Mouse (Mus musculus): ENCODE measurements around the gene Shisa6. TPM values are rescaled to one million over a fixed set of nuclear protein-coding genes. Genes with fewer than 3 reads are reported as not detected.

Gene Shisa6
- polyA plus RNA-seq, 2 experiments, result 0.59 to 1.1 TPM

DNA sequence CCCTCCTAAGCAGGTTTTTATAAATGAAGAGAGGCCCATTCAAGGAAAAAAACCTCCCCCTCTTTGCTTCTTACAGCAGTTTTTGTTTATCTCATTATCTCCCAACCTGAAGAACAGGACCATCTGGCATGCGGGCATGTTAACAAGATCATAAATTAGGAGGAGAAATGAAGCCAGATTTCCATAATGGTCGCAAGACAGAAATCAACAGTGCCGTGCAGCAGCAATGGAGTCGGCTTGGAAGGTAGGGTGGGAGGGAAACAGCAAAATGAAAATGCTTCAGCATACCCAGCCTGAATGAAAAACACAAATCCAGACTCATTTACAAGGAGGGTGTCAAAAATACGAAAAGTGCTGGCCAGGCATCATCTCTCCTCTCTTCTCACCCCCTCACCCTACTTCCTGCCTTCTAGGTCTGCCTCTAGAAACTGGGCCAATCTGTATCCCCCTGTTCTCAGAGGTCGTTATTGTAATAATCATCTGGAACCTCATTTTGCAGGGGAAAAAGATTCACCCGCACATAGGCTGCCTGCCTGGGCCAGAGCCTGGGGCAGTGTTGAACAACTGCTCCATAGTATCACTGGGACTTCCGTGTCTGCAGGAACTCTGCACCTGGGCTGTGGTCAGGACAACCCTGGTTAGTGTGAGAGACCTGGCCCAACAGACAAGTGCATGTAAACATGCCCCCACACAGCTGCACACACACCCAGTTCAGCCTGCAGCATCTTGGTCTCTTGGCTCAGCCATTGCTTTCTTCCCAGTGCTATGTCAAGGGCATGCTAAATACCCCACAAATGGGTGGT, 251.7 kb downstream of the Shisa6 start:
- TF ChIP-seq POLR2A (IDR thresholded peaks at IDR 0.05; ENCODE audit: borderline replicate concordance, extremely low read depth, insufficient read depth, insufficient read length), result no peak
- Histone ChIP-seq H3K4me1 (ENCODE audit: control insufficient read depth, insufficient read depth, low read length) (peaks cover 9% of the 10 kb centered on the region), H3K4me3 (replicated peaks; ENCODE audit: low read length) (no peak overlapping the region), H3K9me3 (ENCODE audit: control insufficient read depth, low read length) (no peaks in the 10 kb centered on the region), H3K27ac (replicated peaks; ENCODE audit: low read depth, low read length) (no peak overlapping the region), H3K4me2 (replicated peaks; ENCODE audit: low read depth, low read length, severe bottlenecking) (no peak overlapping the region), H3K27me3 (ENCODE audit: control insufficient read depth, insufficient read depth, low read length) (no peaks in the 10 kb centered on the region), H3K36me3 (ENCODE audit: control insufficient read depth, insufficient read depth, low read length) (no peaks in the 10 kb centered on the region), H3K9ac (ENCODE audit: low read depth, low read length, severe bottlenecking) (no peak overlapping the region)
- DNase-seq (ENCODE audit: low spot score) (no peak), ATAC-seq (ENCODE audit: low FRiP score, low read depth) (peak; percentile 63)
- 17% methylated on average over 8 of the region's 8 CpGs for WGBS

GRCm38 (mm10) chr11:66267029-66267428, 258.7 kb downstream of the Shisa6 start:
- ATAC-seq (ENCODE audit: low FRiP score, low read depth), result no peak
- 30% methylated on average over 3 of the region's 3 CpGs for WGBS
- Histone ChIP-seq H3K4me2 (replicated peaks; ENCODE audit: low read depth, low read length, severe bottlenecking) (no peak overlapping the region), H3K9ac (ENCODE audit: low read depth, low read length, severe bottlenecking) (no peak overlapping the region), H3K9me3 (ENCODE audit: control insufficient read depth, low read length) (no peaks in the 10 kb centered on the region), H3K4me1 (ENCODE audit: control insufficient read depth, insufficient read depth, low read length) (no peaks in the 10 kb centered on the region), H3K4me3 (replicated peaks; ENCODE audit: low read length) (no peak overlapping the region), H3K27ac (replicated peaks; ENCODE audit: low read depth, low read length) (no peak overlapping the region), H3K27me3 (ENCODE audit: control insufficient read depth, insufficient read depth, low read length) (no peaks in the 10 kb centered on the region), H3K36me3 (ENCODE audit: control insufficient read depth, insufficient read depth, low read length) (no peaks in the 10 kb centered on the region)
- no peak for DNase-seq (ENCODE audit: low spot score)
- no peak for TF ChIP-seq POLR2A (IDR thresholded peaks at IDR 0.05; ENCODE audit: borderline replicate concordance, extremely low read depth, insufficient read depth, insufficient read length)

DNA sequence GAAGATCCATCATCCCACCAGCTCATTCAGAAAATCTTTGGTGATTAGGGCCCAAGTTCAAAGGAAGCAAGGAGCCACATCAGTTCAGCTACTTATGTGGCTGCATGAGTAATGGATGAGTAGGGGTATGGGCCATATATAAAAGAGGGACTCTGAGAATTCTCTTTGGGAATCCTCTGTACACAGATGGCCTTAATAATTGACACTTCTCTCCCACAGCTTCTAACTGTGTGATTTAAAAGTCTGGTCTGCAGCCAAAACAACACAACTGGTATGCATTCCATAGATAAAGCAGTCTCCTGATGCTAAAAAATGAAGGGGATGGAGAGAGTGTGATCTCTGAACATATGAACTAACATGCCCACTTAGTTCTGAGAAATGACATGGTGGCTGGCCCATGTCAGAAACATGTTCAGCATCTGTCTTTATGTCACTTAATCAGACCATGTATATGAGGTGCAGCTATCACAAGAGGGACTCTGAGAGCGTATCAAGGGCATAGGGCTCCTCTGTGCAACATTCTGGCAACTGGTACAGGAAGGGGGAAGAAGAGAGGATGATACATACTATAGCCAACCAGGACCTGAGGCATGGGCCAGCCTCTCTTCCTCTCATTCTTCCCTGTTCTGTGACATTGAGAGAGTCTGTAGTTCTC, 260.3 kb downstream of the Shisa6 start:
- no peaks in the 10 kb centered on the region for H3K4me1 ChIP-seq (ENCODE audit: control insufficient read depth, insufficient read depth, low read length)
- no peak overlapping the region for H3K4me2 ChIP-seq (replicated peaks; ENCODE audit: low read depth, low read length, severe bottlenecking)
- H3K9me3 ChIP-seq (ENCODE audit: control insufficient read depth, low read length), result no peaks in the 10 kb centered on the region
- no peak overlapping the region for H3K27ac ChIP-seq (replicated peaks; ENCODE audit: low read depth, low read length)
- ATAC-seq (ENCODE audit: low FRiP score, low read depth) (no peak), DNase-seq (ENCODE audit: low spot score) (no peak)
- H3K9ac ChIP-seq (ENCODE audit: low read depth, low read length, severe bottlenecking), result no peak overlapping the region
- WGBS, result 71% methylated on average over 1 of the region's 1 CpGs
- no peak for TF ChIP-seq POLR2A (IDR thresholded peaks at IDR 0.05; ENCODE audit: borderline replicate concordance, extremely low read depth, insufficient read depth, insufficient read length)
- H3K27me3 ChIP-seq (ENCODE audit: control insufficient read depth, insufficient read depth, low read length), result no peaks in the 10 kb centered on the region
- H3K36me3 ChIP-seq (ENCODE audit: control insufficient read depth, insufficient read depth, low read length), result no peaks in the 10 kb centered on the region
- H3K4me3 ChIP-seq (replicated peaks; ENCODE audit: low read length), result no peak overlapping the region

DNA sequence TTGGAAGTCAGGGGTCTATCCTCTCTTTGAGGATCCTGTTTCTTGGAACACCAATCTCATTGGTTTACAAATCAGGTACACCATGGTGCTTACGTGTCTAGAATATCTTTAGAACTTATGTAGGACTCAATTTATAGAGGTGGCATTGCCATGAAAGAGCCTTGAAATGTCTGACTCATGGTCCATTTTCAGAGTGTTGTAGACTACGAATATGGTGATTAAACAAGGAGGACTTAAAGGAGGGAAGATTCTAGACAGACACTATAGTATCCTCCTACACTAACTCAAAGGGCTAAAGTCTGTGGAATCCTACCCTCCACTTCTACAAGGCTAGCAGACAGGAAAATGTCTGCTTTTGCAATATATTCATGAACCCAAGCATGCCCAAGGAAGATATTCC, 265.6 kb downstream of the Shisa6 start:
- H3K4me2 ChIP-seq (replicated peaks; ENCODE audit: low read depth, low read length, severe bottlenecking), result no peak overlapping the region
- no peaks in the 10 kb centered on the region for H3K4me1 ChIP-seq (ENCODE audit: control insufficient read depth, insufficient read depth, low read length)
- H3K4me3 ChIP-seq (replicated peaks; ENCODE audit: low read length), result no peak overlapping the region
- no peaks in the 10 kb centered on the region for H3K27me3 ChIP-seq (ENCODE audit: control insufficient read depth, insufficient read depth, low read length)
- DNase-seq (ENCODE audit: low spot score) (no peak), ATAC-seq (ENCODE audit: low FRiP score, low read depth) (no peak)
- H3K36me3 ChIP-seq (ENCODE audit: control insufficient read depth, insufficient read depth, low read length), result no peaks in the 10 kb centered on the region
- H3K9me3 ChIP-seq (ENCODE audit: control insufficient read depth, low read length), result no peaks in the 10 kb centered on the region
- no peak overlapping the region for H3K9ac ChIP-seq (ENCODE audit: low read depth, low read length, severe bottlenecking)
- no peak overlapping the region for H3K27ac ChIP-seq (replicated peaks; ENCODE audit: low read depth, low read length)
- TF ChIP-seq POLR2A (IDR thresholded peaks at IDR 0.05; ENCODE audit: borderline replicate concordance, extremely low read depth, insufficient read depth, insufficient read length), result no peak
- 79% methylated on average over 2 of the region's 2 CpGs for WGBS

- H3K9me3 ChIP-seq (ENCODE audit: control insufficient read depth, low read length), result no peaks in the 10 kb centered on the region
- H3K9ac ChIP-seq (ENCODE audit: low read depth, low read length, severe bottlenecking), result no peak overlapping the region
- no peak overlapping the region for H3K4me2 ChIP-seq (replicated peaks; ENCODE audit: low read depth, low read length, severe bottlenecking)
- H3K36me3 ChIP-seq (ENCODE audit: control insufficient read depth, insufficient read depth, low read length), result no peaks in the 10 kb centered on the region
- H3K4me3 ChIP-seq (replicated peaks; ENCODE audit: low read length), result no peak overlapping the region
- no peak for ATAC-seq (ENCODE audit: low FRiP score, low read depth)
- H3K4me1 ChIP-seq (ENCODE audit: control insufficient read depth, insufficient read depth, low read length), result no peaks in the 10 kb centered on the region
- no peak overlapping the region for H3K27ac ChIP-seq (replicated peaks; ENCODE audit: low read depth, low read length)
- 12% methylated on average over 3 of the region's 3 CpGs for WGBS
- peak; percentile 85 for DNase-seq (ENCODE audit: low spot score)
- TF ChIP-seq POLR2A (IDR thresholded peaks at IDR 0.05; ENCODE audit: borderline replicate concordance, extremely low read depth, insufficient read depth, insufficient read length), result no peak
- no peaks in the 10 kb centered on the region for H3K27me3 ChIP-seq (ENCODE audit: control insufficient read depth, insufficient read depth, low read length)
Observed at GRCm38 (mm10) chr11:66258851-66259250, 266.9 kb downstream of the Shisa6 start.
